In the genomic region with DNA sequence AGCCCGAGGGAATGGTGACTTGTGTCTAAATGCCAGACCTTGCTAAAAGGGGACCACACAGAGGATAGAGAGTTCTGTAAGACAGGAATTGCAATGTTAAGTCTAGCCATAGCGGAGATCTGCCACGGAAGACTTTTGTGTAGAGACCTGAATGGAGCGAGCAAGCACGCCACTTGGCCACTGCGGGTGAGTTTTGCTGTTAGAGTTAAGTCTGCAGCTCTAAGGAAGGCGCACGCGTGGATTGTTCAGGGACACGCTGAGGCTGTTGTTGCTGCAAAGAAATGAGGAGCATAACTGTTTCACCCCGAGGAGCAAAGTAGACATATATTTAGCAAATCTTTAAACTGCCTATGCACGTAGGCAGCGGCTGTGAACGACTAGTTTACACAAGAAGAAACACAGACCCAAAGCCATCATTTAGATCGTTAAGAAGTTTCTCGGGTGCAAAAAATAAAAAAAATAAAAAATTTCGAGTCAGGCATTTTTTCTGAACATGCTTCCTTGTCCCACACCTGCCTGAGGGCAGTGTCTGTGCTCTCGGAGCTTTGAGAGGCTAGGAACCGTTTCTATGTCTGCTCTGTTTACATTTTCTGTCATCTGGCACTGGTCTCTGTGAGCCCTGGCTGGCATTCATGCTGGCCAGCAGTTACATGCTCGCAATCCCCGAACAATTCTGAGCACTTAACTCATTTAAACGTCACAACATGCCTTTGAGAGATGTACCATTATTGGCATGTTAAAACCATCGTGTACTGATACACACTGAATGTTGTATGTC, we compare ENCODE assay signal across 11 mouse cellular contexts. TPM values are rescaled to one million over a fixed set of nuclear protein-coding genes. Genes with fewer than 3 reads are reported as not detected.
DNase-seq lines count a peak whose midpoint lies in the region; ATAC-seq and TF ChIP-seq lines count a peak whose summit lies in the region.
"Had no signal": no experiment of that assay in that cellular context is flagged by ENCODE, and none has a peak within 500 bp of the region (broad histone marks: within the 10 kb centered on the region; RNA-seq: fewer than 3 reads in every experiment).

No protein-coding gene starts in this region.

- no peaks in the 10 kb centered on the region for H3K27me3 ChIP-seq in forebrain, postnatal 0 days (ENCODE audit: insufficient read depth, low read length)
- no peaks in the 10 kb centered on the region for H3K27me3 ChIP-seq in forebrain, embryonic 12.5 days
- no peaks in the 10 kb centered on the region for H3K27me3 ChIP-seq in midbrain, postnatal 0 days (ENCODE audit: insufficient read depth, low read length)
- no peaks in the 10 kb centered on the region for H3K27me3 ChIP-seq in midbrain, embryonic 10.5 days (ENCODE audit: low read depth, poor library complexity, severe bottlenecking)
- H3K27me3 ChIP-seq in kidney, embryonic 16.5 days (ENCODE audit: insufficient read depth, low read length): no peaks in the 10 kb centered on the region
- H3K27me3 ChIP-seq in small intestine, adult 2 months (ENCODE audit: control insufficient read depth, insufficient read depth, low read length): no peaks in the 10 kb centered on the region

- H3K4me1 ChIP-seq in forebrain, postnatal 0 days (ENCODE audit: insufficient read depth): peaks cover 7% of the 10 kb centered on the region; the same call in 1 of the 2 replicates
- no peaks in the 10 kb centered on the region; the same call in 1 of the 2 replicates for H3K4me1 ChIP-seq in forebrain, embryonic 12.5 days
- H3K4me1 ChIP-seq in midbrain, postnatal 0 days (ENCODE audit: insufficient read depth, low read length): no peaks in the 10 kb centered on the region
- no peaks in the 10 kb centered on the region for H3K4me1 ChIP-seq in midbrain, embryonic 10.5 days
- H3K4me1 ChIP-seq in kidney, embryonic 16.5 days (ENCODE audit: insufficient read depth, low read length): 0 out of 2 replicates have a peak, but pooled peaks cover 8% of the 10 kb centered on the region
- H3K4me1 ChIP-seq in small intestine, adult 2 months (ENCODE audit: control insufficient read depth, insufficient read depth, insufficient read length, low read length): peaks cover 5% of the 10 kb centered on the region; the same call in 1 of the 2 replicates

- 40% methylated on average over 23 of the region's 23 CpGs for WGBS in forebrain, postnatal 0 days
- WGBS in forebrain, embryonic 12.5 days: 75% methylated on average over 23 of the region's 23 CpGs
- 64% methylated on average over 23 of the region's 23 CpGs for WGBS in midbrain, postnatal 0 days
- 84% methylated on average over 23 of the region's 23 CpGs for WGBS in midbrain, embryonic 10.5 days
- 51% methylated on average over 23 of the region's 23 CpGs for WGBS in kidney, embryonic 16.5 days
- WGBS in small intestine, adult 2 months: 25% methylated on average over 23 of the region's 23 CpGs

- peak overlapping the region; percentile 37 for H3K4me2 ChIP-seq in forebrain, postnatal 0 days (ENCODE audit: low read depth)
- H3K4me2 ChIP-seq in forebrain, embryonic 12.5 days: no peak overlapping the region
- H3K4me2 ChIP-seq in midbrain, postnatal 0 days (ENCODE audit: low read depth, low read length, poor library complexity, severe bottlenecking): 0 out of 2 replicates have a peak overlapping the region, but pooled peaks have one; percentile 7
- peak overlapping the region; percentile 43 for H3K4me2 ChIP-seq in kidney, embryonic 16.5 days (replicated peaks; ENCODE audit: low read depth, low read length)
- H3K4me2 ChIP-seq: hindbrain, embryonic 14.5 days had no signal

- H3K9ac ChIP-seq in forebrain, postnatal 0 days: no peak overlapping the region
- H3K9ac ChIP-seq in forebrain, embryonic 12.5 days: no peak overlapping the region
- H3K9ac ChIP-seq in midbrain, postnatal 0 days (replicated peaks; ENCODE audit: low read length, poor library complexity, severe bottlenecking): no peak overlapping the region
- H3K9ac ChIP-seq in kidney, embryonic 16.5 days (replicated peaks; ENCODE audit: low read length): 0 out of 2 replicates have a peak overlapping the region, but pooled peaks have one; percentile 11
- H3K9ac ChIP-seq: hindbrain, embryonic 14.5 days had no signal

- DNase-seq in forebrain, postnatal 0 days: no peak
- DNase-seq in midbrain, postnatal 0 days (ENCODE audit: low spot score): no peak
- no peak for DNase-seq in midbrain, embryonic 10.5 days (ENCODE audit: low spot score)
- no peak for DNase-seq in ovary, postnatal 14 days (ENCODE audit: low spot score)
- no peak for DNase-seq in thymus, postnatal 0 days (ENCODE audit: low spot score)
- DNase-seq: cerebellum, adult 9-10 months; gastrocnemius, postnatal 25 days had no signal

- H3K9me3 ChIP-seq in forebrain, postnatal 0 days (ENCODE audit: low read length): no peaks in the 10 kb centered on the region
- H3K9me3 ChIP-seq in forebrain, embryonic 12.5 days: no peaks in the 10 kb centered on the region
- no peaks in the 10 kb centered on the region for H3K9me3 ChIP-seq in midbrain, postnatal 0 days (ENCODE audit: low read length)
- no peaks in the 10 kb centered on the region for H3K9me3 ChIP-seq in midbrain, embryonic 10.5 days (replicated peaks)
- no peaks in the 10 kb centered on the region for H3K9me3 ChIP-seq in kidney, embryonic 16.5 days (ENCODE audit: low read length)

- TF ChIP-seq CTCF in forebrain, postnatal 0 days (IDR thresholded peaks at IDR 0.05; ENCODE audit: low read depth): no peak
- TF ChIP-seq CTCF in midbrain, postnatal 0 days (IDR thresholded peaks at IDR 0.05): no peak
- no peak for TF ChIP-seq CTCF in small intestine, adult 2 months (IDR thresholded peaks at IDR 0.05; ENCODE audit: extremely low read depth, insufficient read length, insufficient replicate concordance, low read depth, low read length)

- ATAC-seq in forebrain, postnatal 0 days: no peak
- no peak for ATAC-seq in forebrain, embryonic 12.5 days (ENCODE audit: low FRiP score)
- no peak for ATAC-seq in midbrain, postnatal 0 days (ENCODE audit: low FRiP score)
- ATAC-seq in kidney, embryonic 16.5 days (ENCODE audit: low FRiP score, low TSS enrichment): no peak

- peak overlapping the region; percentile 14; the same call in 1 of the 2 replicates for H3K4me3 ChIP-seq in forebrain, postnatal 0 days (ENCODE audit: low read depth, low read length)
- H3K4me3 ChIP-seq in forebrain, embryonic 12.5 days (replicated peaks): no peak overlapping the region
- 0 out of 2 replicates have a peak overlapping the region, but pooled peaks have one; percentile 6 for H3K4me3 ChIP-seq in midbrain, postnatal 0 days (ENCODE audit: low read depth, low read length)
- no peak overlapping the region for H3K4me3 ChIP-seq in midbrain, embryonic 10.5 days
- 0 out of 2 replicates have a peak overlapping the region, but pooled peaks have one; percentile 4 for H3K4me3 ChIP-seq in kidney, embryonic 16.5 days (ENCODE audit: low read length)
- peak overlapping the region; percentile 25 for H3K4me3 ChIP-seq in small intestine, adult 2 months (ENCODE audit: low read depth, low read length)

- no peak overlapping the region for H3K27ac ChIP-seq in forebrain, postnatal 0 days (ENCODE audit: low read depth, low read length)
- H3K27ac ChIP-seq in forebrain, embryonic 12.5 days: no peak overlapping the region
- no peak overlapping the region for H3K27ac ChIP-seq in midbrain, postnatal 0 days (ENCODE audit: low read depth, low read length)
- no peak overlapping the region for H3K27ac ChIP-seq in midbrain, embryonic 10.5 days (replicated peaks)
- H3K27ac ChIP-seq in kidney, embryonic 16.5 days (ENCODE audit: low read length): no peak overlapping the region
- H3K27ac ChIP-seq in small intestine, adult 2 months (ENCODE audit: insufficient read depth, low read depth, low read length): no peak overlapping the region
- H3K27ac ChIP-seq: hindbrain, embryonic 14.5 days had no signal

- no peak for TF ChIP-seq POLR2A in small intestine, adult 2 months (IDR thresholded peaks at IDR 0.05; ENCODE audit: low read depth, low read length)

- no peaks in the 10 kb centered on the region for H3K36me3 ChIP-seq in forebrain, postnatal 0 days (ENCODE audit: insufficient read depth)
- H3K36me3 ChIP-seq in forebrain, embryonic 12.5 days (replicated peaks): no peaks in the 10 kb centered on the region
- H3K36me3 ChIP-seq in midbrain, postnatal 0 days (ENCODE audit: insufficient read depth, low read length): no peaks in the 10 kb centered on the region
- H3K36me3 ChIP-seq in midbrain, embryonic 10.5 days: no peaks in the 10 kb centered on the region
- H3K36me3 ChIP-seq in kidney, embryonic 16.5 days (ENCODE audit: insufficient read depth, low read length): no peaks in the 10 kb centered on the region
- no peaks in the 10 kb centered on the region for H3K36me3 ChIP-seq in small intestine, adult 2 months (ENCODE audit: control insufficient read depth, insufficient read depth, low read length)

RNA-seq across cellular contexts. Expression of a gene that starts 40.8 kb away (rescaled TPM):
- 97.8 and 132 TPM in 2 replicates for total RNA-seq in forebrain, postnatal 0 days (2014; rRNA removed)
- polyA plus RNA-seq in forebrain, postnatal 0 days (2015; fragmentation: Nextera tagmentation; extraction: Ambion mirVana): 86.1 and 141 TPM in 2 replicates
- 116 and 129 TPM in 2 replicates for polyA plus RNA-seq in forebrain, embryonic 12.5 days (2016; fragmentation: Nextera tagmentation; extraction: Ambion mirVana)
- total RNA-seq in midbrain, postnatal 0 days (2014; rRNA removed): 116 and 148 TPM in 2 replicates
- polyA plus RNA-seq in midbrain, postnatal 0 days (2015; fragmentation: Nextera tagmentation; extraction: Ambion mirVana): 135 and 150 TPM in 2 replicates
- 72.9 and 90.7 TPM in 2 replicates for polyA plus RNA-seq in midbrain, embryonic 10.5 days (2016; fragmentation: Nextera tagmentation; extraction: Ambion mirVana)
- polyA plus RNA-seq in kidney, embryonic 16.5 days (2015; fragmentation: Nextera tagmentation; extraction: Ambion mirVana): 50.3 and 56.2 TPM in 2 replicates
- polyA plus RNA-seq in small intestine, adult 2 months (2012; rRNA removed): 7.0 and 18.7 TPM in 2 replicates
- polyA plus RNA-seq in thymus, postnatal 0 days (2015; fragmentation: Nextera tagmentation; extraction: Ambion mirVana): 37.9 and 45.6 TPM in 2 replicates

Comparison
In these comparisons a context has a peak if more than half of its experiments do, and no peak if none do; other contexts are left out.
1. H3K4me3 ChIP-seq: peak in forebrain, postnatal 0 days (single experiment), midbrain, postnatal 0 days (single experiment), kidney, embryonic 16.5 days (single experiment) and small intestine, adult 2 months (single experiment); none in forebrain, embryonic 12.5 days (single experiment) and midbrain, embryonic 10.5 days (single experiment).